Mouse (Mus musculus) ES-Bruce4 (cell line): ENCODE measurements around the gene Sprr2a1.
"Not testable (repeated sequence)": the region's sequence is repeated elsewhere in the genome, so short reads cannot be mapped to it uniquely, and the experiment has no call there.

ENCODE experiments used
- EP300 ChIP-seq: IDR thresholded peaks from 2 replicates; pipeline ENCODE4 v1.6.1; 2011; ENCODE audit warnings: low read depth, low read length; ENCODE audit not compliant: insufficient read depth
- POLR2A ChIP-seq: IDR thresholded peaks from one replicate; pipeline ENCODE4 v1.8.1; 2011; ENCODE audit warnings: low read length; ENCODE audit not compliant: insufficient read depth

- not testable (repeated sequence) for TF ChIP-seq POLR2A, EP300
Observed at GRCm38 (mm10) chr3:92239197-92239596, 23.6 kb downstream of the Sprr2a1 start.
